Mouse (Mus musculus) urinary bladder, postnatal 14 days (tissue): Measurements from ENCODE around the gene Gfm2.
"Not testable (repeated sequence)": the region's sequence is repeated elsewhere in the genome, so short reads cannot be mapped to it uniquely, and the experiment has no call there.

Experiments used
- DNase-seq: peaks from one replicate; pipeline ENCODE4 v3.0.0; 2021; ENCODE audit warnings: low spot score

Gfm2 gene

GRCm38 (mm10) chr13:97137466-97138400 is at the start of gene Gfm2, which contains the start of gene Nsa2:
Gene Gfm2, plus strand, starts transcription at chr13:97137937.
Gene Nsa2, minus strand, starts transcription at chr13:97137937.
- peak; percentile 86 for DNase-seq

DNA sequence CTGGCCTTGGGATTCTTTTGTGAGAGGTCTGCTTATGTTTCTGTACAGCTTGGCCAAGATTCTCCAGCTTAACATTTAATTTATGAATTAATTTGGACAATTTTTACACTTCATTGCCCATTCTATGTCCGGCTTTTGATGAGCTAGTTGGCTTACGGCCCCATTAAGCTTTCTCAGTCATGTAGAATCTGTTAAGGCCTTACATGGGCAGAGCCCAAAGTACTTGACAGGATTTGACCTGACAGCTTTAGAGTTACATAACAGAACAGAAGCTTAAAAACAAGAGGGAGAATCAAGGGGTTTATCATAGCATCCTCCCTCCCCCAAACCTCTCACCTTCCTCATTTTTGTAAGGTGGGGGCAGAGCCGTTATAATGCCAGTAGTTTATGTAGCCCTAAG is 49.6 kb upstream of the Gfm2 start:
- no peak for DNase-seq

DNA sequence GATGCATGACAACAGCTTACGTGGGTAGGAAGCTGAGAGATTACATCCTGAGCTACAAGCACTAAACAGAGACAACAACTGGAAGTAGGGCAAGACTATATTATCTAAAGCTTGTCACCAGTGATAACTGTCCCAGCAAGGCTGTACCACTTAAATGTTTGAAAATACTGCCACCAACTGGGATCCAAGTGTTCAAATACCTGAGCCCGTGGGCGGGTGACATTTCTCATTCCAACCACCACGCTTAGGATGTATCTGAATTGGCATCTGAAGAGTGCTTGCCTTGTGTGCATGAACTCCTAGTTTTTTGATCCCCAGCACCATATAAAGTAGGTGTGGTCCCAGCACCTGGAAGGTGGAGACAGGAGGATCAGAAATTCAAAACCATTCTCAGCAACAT is 42.0 kb upstream of the Gfm2 start:
- no peak for DNase-seq

- DNase-seq, result peak; percentile 52
Observed at GRCm38 (mm10) chr13:97099187-97099852, 38.4 kb upstream of the Gfm2 start, which contains the start of gene Gm6169. Gene Gm6169, minus strand, starts transcription at chr13:97099237.

- DNase-seq, result no peak
Observed at GRCm38 (mm10) chr13:97104996-97105395, 32.7 kb upstream of the Gfm2 start.

GRCm38 (mm10) chr13:97107721-97108120 is 30.0 kb upstream of the Gfm2 start:
- not testable (repeated sequence) for DNase-seq

DNA sequence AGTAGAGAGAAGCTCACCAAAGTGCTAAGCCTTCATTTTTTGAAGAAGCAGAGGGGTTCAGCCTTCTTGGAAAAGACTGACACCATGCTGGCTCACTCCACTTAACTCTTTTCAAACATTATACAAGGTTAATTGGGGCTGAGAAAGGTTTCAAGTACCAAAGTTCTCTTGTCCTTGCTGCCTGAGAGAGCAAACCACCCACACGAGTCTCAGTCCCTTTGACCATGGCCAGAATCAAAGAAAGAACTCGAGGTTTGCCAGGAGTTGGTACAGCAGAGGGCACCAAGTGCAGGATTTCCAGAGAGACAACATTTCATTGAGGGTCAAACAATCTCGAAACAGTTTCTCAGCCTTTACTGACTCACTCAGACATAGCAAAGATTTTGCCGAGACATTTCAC is 28.7 kb upstream of the Gfm2 start:
- DNase-seq, result no peak

- no peak for DNase-seq
Observed at GRCm38 (mm10) chr13:97121341-97121740, 16.4 kb upstream of the Gfm2 start.

GRCm38 (mm10) chr13:97129654-97130053 is 8.1 kb upstream of the Gfm2 start:
- DNase-seq, result not testable (repeated sequence)

GRCm38 (mm10) chr13:97130413-97130812 is 7.3 kb upstream of the Gfm2 start:
- not testable (repeated sequence) for DNase-seq

DNA sequence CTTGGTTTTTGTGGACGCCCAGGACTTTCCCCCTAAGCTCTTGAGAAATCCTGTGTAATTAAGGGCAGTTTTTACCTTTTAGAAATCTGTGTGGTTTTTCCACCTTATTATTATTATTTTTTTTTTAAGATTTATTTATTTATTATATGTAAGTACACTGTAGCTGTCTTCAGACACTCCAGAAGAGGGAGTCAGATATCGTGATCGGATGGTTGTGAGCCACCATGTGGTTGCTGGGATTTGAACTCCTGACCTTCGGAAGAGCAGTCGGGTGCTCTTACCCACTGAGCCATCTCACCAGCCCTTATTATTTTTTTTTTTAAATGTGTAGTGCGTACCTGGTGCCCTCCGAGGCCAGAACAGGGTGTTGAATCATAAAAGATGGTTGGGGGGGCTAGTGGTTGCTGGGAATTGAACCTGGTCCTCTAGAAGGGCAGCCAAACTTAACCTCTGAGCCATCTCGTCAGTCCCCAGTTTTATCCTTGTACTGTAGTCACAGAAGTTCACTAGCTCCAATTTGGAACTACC is 731 bp downstream of the Gfm2 start:
- DNase-seq, result not testable (repeated sequence)

- DNase-seq, result peak; percentile 18
Observed at GRCm38 (mm10) chr13:97142321-97142720, 4.6 kb downstream of the Gfm2 start.

DNA sequence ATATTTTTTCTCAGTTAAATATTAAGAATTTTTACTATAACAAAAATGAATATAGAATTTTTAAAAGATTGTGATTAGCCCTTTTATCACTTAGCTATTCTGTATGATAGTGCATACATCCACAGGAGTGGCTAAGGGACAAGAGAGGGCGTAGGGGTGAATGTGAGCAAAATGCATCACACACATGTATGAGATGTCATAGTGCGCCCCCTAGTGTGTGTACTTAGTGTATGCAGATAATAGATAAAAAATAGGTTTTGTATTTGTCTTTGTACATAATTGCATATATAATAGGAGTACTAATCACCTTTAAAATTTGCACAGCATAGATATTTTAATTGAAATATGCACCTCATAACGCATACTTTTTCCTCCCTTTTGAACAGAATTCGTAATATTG is 8.1 kb downstream of the Gfm2 start:
- DNase-seq, result peak; percentile 26

- no peak for DNase-seq
Observed at GRCm38 (mm10) chr13:97175520-97176264, 38.0 kb downstream of the Gfm2 start.

- no peak for DNase-seq
Observed at GRCm38 (mm10) chr13:97176731-97177130, 39.0 kb downstream of the Gfm2 start.

- no peak for DNase-seq
Observed at GRCm38 (mm10) chr13:97178943-97179342, 41.2 kb downstream of the Gfm2 start.

DNA sequence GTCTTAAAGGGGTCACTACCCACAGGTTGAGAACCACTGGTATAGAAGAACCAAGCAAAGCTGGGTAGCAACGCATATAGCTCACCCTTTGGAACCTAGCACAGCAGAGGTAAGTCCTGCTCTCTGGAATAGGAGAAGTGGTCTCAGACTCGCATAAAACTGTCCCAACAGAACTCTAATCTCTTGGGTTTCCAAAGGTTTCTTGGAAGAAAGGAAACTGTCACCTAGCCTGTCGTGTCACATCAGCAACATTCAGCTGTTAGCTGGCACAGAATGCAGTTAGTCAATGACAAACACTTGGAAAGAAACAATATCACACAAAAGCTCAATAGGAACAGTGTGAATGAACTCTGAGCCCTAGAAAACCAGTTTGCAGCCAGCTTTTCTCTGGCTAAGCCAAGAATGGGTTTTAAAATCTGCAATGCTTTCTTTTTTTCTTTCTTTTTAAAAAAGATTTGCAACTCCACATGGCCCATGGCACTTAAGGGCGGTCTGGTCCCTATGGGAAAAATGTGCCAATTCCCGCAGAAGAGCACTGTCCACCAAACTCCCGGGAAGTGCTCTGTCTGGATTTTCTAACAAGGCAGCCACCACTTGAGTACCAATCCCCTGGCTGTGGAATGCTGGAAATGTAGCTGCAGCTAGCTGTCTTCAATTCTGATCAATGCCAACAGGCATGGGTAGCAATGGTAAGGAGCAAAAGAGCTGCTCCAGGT is 42.5 kb downstream of the Gfm2 start:
- no peak for DNase-seq

DNA sequence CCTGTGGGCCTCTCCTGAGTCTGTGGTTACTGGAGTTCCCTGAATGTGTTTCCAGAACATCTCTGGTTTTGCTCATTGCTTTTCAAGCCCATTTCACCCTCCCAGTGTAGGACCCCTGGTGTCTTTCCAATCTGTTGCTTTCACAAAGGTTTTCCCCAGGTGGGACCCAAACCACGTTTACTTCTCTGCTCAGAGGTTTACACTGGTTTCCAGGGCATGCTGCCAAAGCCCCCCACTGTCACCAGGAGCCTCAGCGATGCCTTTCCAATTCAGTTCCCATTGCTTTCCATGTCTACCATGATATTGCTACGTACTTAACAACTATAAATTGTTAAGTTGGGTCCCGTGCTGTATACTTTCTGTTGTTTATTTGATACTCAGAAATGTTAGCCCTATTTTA is 45.1 kb downstream of the Gfm2 start:
- no peak for DNase-seq

GRCm38 (mm10) chr13:97184168-97184567 is 46.4 kb downstream of the Gfm2 start:
- DNase-seq, result no peak

DNA sequence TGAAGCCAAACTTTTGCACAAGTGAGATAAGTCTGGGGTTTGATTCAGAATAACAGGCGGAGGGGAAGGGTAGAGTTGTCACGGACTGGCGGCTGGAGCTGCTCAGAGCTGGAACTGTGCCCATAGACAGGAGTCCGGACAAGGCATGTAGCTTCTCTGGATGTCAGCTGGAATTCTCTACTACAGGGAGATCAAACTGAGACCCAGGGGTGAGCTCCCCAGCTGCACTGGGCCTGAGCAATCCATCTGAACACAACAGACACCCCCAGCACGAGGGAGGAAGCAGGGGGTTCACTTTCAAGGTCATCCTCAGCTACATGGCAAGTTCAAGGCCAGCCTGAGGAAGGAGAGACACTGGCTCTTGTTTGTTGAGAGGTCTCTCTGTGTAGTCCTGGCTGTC is 46.9 kb downstream of the Gfm2 start:
- no peak for DNase-seq

DNA sequence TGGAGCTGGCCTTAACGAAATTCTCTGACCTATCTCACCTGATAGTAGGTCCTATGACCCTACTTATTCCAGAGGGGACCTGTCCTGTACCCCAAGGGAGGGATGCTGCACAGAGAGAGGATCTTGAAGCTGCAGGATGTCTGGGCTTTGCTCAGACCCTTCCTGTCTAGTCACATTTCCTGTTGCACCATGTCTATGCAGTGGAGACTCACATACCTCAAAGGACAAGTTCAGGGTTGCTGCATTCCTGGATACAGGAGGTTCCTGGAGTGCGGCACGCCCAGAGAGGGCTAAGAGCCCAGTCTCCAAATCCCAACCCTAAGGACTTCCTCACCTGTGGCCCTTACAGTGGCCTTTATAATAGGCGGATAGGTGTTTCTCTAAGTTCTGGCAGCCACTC is 48.6 kb downstream of the Gfm2 start:
- no peak for DNase-seq
